Mouse (Mus musculus) myocyte (in vitro differentiated cells): ENCODE measurements around the gene Bcl9. TPM values are rescaled to one million over a fixed set of nuclear protein-coding genes. Genes with fewer than 3 reads are reported as not detected.

Source experiments
- H3K27me3 ChIP-seq: one replicate; pipeline ENCODE4 v1.6.1; 2011; ENCODE audit not compliant: control insufficient read depth, insufficient read depth, insufficient read length
- H3K36me3 ChIP-seq: one replicate; pipeline ENCODE4 v1.6.1; 2011; ENCODE audit not compliant: control insufficient read depth, insufficient read depth
- H3K4me2 ChIP-seq: one replicate; pipeline ENCODE4 v1.6.1; 2011; ENCODE audit warnings: low read depth, control low read depth
- H3K4me3 ChIP-seq: one replicate; pipeline ENCODE4 v1.5.1; 2011; ENCODE audit warnings: mild to moderate bottlenecking, control low read depth, moderate library complexity
- H3K79me2 ChIP-seq: one replicate; pipeline ENCODE4 v1.6.1; 2011; ENCODE audit not compliant: control insufficient read depth, insufficient read depth
- H3ac ChIP-seq: one replicate; pipeline ENCODE4 v1.6.1; 2011; ENCODE audit not compliant: control insufficient read depth, insufficient read length
- CEBPB ChIP-seq: IDR thresholded peaks from 2 replicates; pipeline ENCODE4 v1.6.1; 2011; ENCODE audit warnings: mild to moderate bottlenecking, moderate library complexity; ENCODE audit not compliant: poor library complexity, insufficient read depth, severe bottlenecking
- E2F4 ChIP-seq: IDR thresholded peaks from one replicate; pipeline ENCODE4 v1.6.1; 2011; ENCODE audit warnings: mild to moderate bottlenecking, control low read depth, moderate library complexity; ENCODE audit not compliant: insufficient read depth
- MAX ChIP-seq: IDR thresholded peaks from one replicate; pipeline ENCODE4 v1.6.1; 2011; ENCODE audit warnings: low read depth, mild to moderate bottlenecking, control low read depth
- MYOD1 ChIP-seq, 3 experiments: IDR thresholded peaks; one replicate each; pipeline ENCODE4 v1.6.1; 2011; ENCODE audit warnings: control low read depth in 2 of 3, low read depth in 2 of 3, mild to moderate bottlenecking in 2 of 3, moderate library complexity in 1 of 3; ENCODE audit not compliant: insufficient read length in 2 of 3, control insufficient read depth in 1 of 3
- MYOG ChIP-seq, 3 experiments: IDR thresholded peaks; one replicate each; pipeline ENCODE4 v1.6.1; 2011; ENCODE audit warnings: control low read depth in 2 of 3, low read depth in 2 of 3, mild to moderate bottlenecking in 2 of 3; ENCODE audit not compliant: insufficient read length in 2 of 3, control insufficient read depth in 1 of 3, insufficient read depth in 1 of 3
- POLR2A ChIP-seq: IDR thresholded peaks from one replicate; pipeline ENCODE4 v1.6.1; 2011; ENCODE audit warnings: low read depth, mild to moderate bottlenecking, control low read depth, moderate library complexity; ENCODE audit not compliant: insufficient read length
- POLR2AphosphoS2 ChIP-seq: IDR thresholded peaks from one replicate; pipeline ENCODE4 v1.6.1; 2011; ENCODE audit warnings: low read depth, control low read depth; ENCODE audit not compliant: insufficient read length
- REST ChIP-seq: IDR thresholded peaks from one replicate; pipeline ENCODE4 v1.6.1; 2011; ENCODE audit warnings: mild to moderate bottlenecking, control low read depth, moderate library complexity; ENCODE audit not compliant: insufficient read depth, insufficient read length
- SRF ChIP-seq: IDR thresholded peaks from one replicate; pipeline ENCODE4 v1.6.1; 2011; ENCODE audit warnings: low read depth; ENCODE audit not compliant: control insufficient read depth, insufficient read length
- TCF12 ChIP-seq: IDR thresholded peaks from one replicate; pipeline ENCODE4 v1.6.1; 2011; ENCODE audit warnings: mild to moderate bottlenecking, control low read depth; ENCODE audit not compliant: poor library complexity, insufficient read depth, severe bottlenecking
- TCF3 ChIP-seq: IDR thresholded peaks from one replicate; pipeline ENCODE4 v1.6.1; 2011; ENCODE audit warnings: low read depth, control low read depth; ENCODE audit not compliant: insufficient read length
- USF1 ChIP-seq: IDR thresholded peaks from one replicate; pipeline ENCODE4 v1.6.1; 2011; ENCODE audit warnings: low read depth, mild to moderate bottlenecking, control low read depth, moderate library complexity
- polyA plus RNA-seq: library from polyadenylated mRNA; unstranded; fragments of >200 nt; fragmentation: generic; extraction: Trizol; gene quantifications from one replicate; pipeline ENCODE4 v1.2.1, GENCODE M21; 2012; ENCODE audit warnings: missing spikeins

Gene Bcl9
- polyA plus RNA-seq, 1 experiment = 5.7 TPM

DNA sequence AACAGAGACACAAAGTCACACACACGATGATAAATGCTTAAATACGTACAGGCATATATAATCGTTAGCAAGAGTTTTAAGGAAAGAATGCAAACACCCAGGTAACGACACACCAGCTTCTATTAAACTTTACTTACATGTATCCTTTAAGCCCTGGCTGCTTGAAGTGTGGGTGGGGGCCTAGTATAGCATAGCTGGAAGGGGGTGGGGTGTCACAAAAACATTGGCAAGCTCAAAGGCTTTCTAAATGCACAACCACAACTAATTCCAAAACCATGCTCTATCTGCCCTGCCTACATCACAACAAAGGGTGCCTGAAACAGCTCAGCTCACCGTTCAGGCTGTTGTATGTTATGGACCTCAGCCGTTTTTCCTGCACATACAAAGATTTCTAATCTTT, 57.9 kb downstream of the Bcl9 start:
- H3K27me3 ChIP-seq = no peaks in the 10 kb centered on the region
- no peak overlapping the region for H3ac ChIP-seq
- H3K79me2 ChIP-seq = no peaks in the 10 kb centered on the region
- no peaks in the 10 kb centered on the region for H3K36me3 ChIP-seq
- H3K4me2 ChIP-seq = no peak overlapping the region
- no peak overlapping the region for H3K4me3 ChIP-seq
- TF ChIP-seq POLR2A = no peak
- TF ChIP-seq CEBPB = no peak
- TF ChIP-seq MAX = no peak
- TF ChIP-seq SRF = no peak
- no peak for TF ChIP-seq TCF12
- no peak for TF ChIP-seq MYOD1 (IDR thresholded peaks at IDR 0.05; ENCODE audit: control insufficient read depth in 1 of 3, insufficient read length in 2 of 3, low read depth in 2 of 3)
- no peak for TF ChIP-seq POLR2AphosphoS2
- TF ChIP-seq USF1 = no peak

DNA sequence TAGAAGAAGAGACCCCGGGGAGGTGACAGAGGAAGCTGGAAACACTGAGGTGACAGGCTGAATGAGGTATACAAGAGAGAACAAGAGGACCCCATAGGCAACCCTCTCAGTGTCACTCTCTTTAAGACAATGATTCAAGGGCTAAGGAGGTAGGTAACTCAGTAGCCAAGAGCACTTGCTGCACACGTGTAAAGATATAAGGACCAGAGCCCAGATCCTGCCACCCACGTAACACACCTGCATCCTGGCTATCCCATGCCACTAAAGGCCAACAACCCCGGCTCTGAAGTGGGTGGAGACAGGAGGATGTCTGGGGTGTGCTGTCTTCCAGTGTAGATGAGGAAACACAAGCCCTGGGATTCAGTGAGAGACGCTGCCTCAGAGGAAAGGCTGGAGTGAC, 58.4 kb downstream of the Bcl9 start:
- Histone ChIP-seq H3K27me3 (no peaks in the 10 kb centered on the region), H3K4me3 (no peak overlapping the region), H3K36me3 (no peaks in the 10 kb centered on the region), H3K79me2 (no peaks in the 10 kb centered on the region), H3ac (no peak overlapping the region), H3K4me2 (no peak overlapping the region)
- TF ChIP-seq MAX (no peak), TCF12 (no peak), CEBPB (no peak), MYOG (IDR thresholded peaks at IDR 0.05; ENCODE audit: control insufficient read depth in 1 of 3, insufficient read depth in 1 of 3, insufficient read length in 2 of 3, low read depth in 2 of 3) (no peak), USF1 (no peak), MYOD1 (IDR thresholded peaks at IDR 0.05; ENCODE audit: control insufficient read depth in 1 of 3, insufficient read length in 2 of 3, low read depth in 2 of 3) (no peak), POLR2A (no peak), SRF (no peak), REST (no peak), E2F4 (no peak), POLR2AphosphoS2 (no peak), TCF3 (no peak)

DNA sequence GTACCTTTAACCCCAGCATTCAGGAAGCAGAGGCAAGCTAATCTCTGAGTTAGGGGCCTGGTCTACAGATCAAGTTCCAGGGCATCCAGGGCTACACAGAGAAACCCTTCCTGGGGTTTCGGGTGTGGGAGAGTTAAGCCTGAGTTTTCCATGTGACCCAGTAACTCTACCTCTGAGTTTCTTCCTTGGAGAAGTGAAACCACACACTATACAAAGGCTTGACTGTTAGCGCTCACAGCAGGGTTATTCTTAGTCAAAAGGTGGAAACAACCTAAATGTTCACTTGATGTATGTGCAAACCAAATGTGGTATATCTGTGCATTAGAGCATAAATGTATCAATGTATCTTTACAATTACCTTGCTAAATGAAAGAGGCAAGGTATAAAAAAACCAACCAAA, 59.2 kb downstream of the Bcl9 start:
- H3K36me3 ChIP-seq = no peaks in the 10 kb centered on the region
- H3K27me3 ChIP-seq = no peaks in the 10 kb centered on the region
- no peak overlapping the region for H3K4me2 ChIP-seq
- no peak overlapping the region for H3K4me3 ChIP-seq
- no peak for TF ChIP-seq CEBPB
- no peak for TF ChIP-seq MYOG (IDR thresholded peaks at IDR 0.05; ENCODE audit: control insufficient read depth in 1 of 3, insufficient read depth in 1 of 3, insufficient read length in 2 of 3, low read depth in 2 of 3)
- no peak for TF ChIP-seq E2F4
- no peak for TF ChIP-seq MAX
- TF ChIP-seq POLR2A = no peak
- no peak for TF ChIP-seq TCF12
- no peak for TF ChIP-seq SRF
- no peak for TF ChIP-seq MYOD1 (IDR thresholded peaks at IDR 0.05; ENCODE audit: control insufficient read depth in 1 of 3, insufficient read length in 2 of 3, low read depth in 2 of 3)
- no peak for TF ChIP-seq USF1
- no peak for TF ChIP-seq REST
- TF ChIP-seq POLR2AphosphoS2 = no peak
- TF ChIP-seq TCF3 = no peak
- no peak overlapping the region for H3ac ChIP-seq
- no peaks in the 10 kb centered on the region for H3K79me2 ChIP-seq

DNA sequence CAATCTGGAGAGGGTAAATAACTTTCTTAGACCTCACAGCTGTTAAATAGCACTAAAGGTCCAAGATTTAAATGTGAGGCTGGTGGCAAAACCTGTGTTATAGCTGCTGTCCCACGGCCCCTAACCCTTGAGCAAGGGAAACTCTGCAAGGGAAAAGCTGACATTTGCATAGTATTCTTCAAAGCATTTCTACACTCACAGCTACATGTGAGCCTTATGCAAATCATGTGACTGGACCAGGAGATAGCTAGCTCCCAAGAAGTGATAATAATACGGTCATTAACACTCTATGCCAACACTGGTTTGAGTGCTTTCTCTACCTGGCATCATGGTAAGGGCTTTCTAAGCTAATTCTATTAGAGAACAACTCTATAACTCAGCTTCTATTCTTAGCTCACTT, 60.3 kb downstream of the Bcl9 start:
- no peaks in the 10 kb centered on the region for H3K79me2 ChIP-seq
- H3K36me3 ChIP-seq = no peaks in the 10 kb centered on the region
- H3K4me3 ChIP-seq = no peak overlapping the region
- no peaks in the 10 kb centered on the region for H3K27me3 ChIP-seq
- H3ac ChIP-seq = no peak overlapping the region
- no peak overlapping the region for H3K4me2 ChIP-seq
- TF ChIP-seq POLR2A (no peak), MYOD1 (IDR thresholded peaks at IDR 0.05; ENCODE audit: control insufficient read depth in 1 of 3, insufficient read length in 2 of 3, low read depth in 2 of 3) (no peak), MYOG (IDR thresholded peaks at IDR 0.05; ENCODE audit: control insufficient read depth in 1 of 3, insufficient read depth in 1 of 3, insufficient read length in 2 of 3, low read depth in 2 of 3) (no peak), SRF (no peak), REST (no peak), POLR2AphosphoS2 (no peak), USF1 (no peak), E2F4 (no peak), TCF3 (no peak), TCF12 (no peak), MAX (no peak), CEBPB (no peak)
